Mouse (Mus musculus) brain, embryonic 14.5 days (tissue): ENCODE data around the gene Osbpl9. TPM values are rescaled to one million over a fixed set of nuclear protein-coding genes. Genes with fewer than 3 reads are reported as not detected.

ENCODE experiments used
- DNase-seq: peaks from one replicate; pipeline ENCODE4 v3.0.0-alpha.2; 2011; ENCODE audit warnings: low read depth
- CTCF ChIP-seq: fragments of 200-500 bp; IDR thresholded peaks from 2 replicates; pipeline ENCODE4 v1.5.1; 2012; ENCODE audit warnings: inconsistent platforms, mild to moderate bottlenecking, moderate library complexity, borderline replicate concordance; ENCODE audit not compliant: insufficient read depth, insufficient read length; ENCODE audit errors: extremely low read depth
- POLR2A ChIP-seq: fragments of 200-500 bp; IDR thresholded peaks from 2 replicates; pipeline ENCODE4 v1.6.1; 2012; ENCODE audit warnings: mild to moderate bottlenecking, inconsistent platforms, borderline replicate concordance; ENCODE audit not compliant: poor library complexity, insufficient read depth, insufficient read length, severe bottlenecking; ENCODE audit errors: extremely low read depth
- polyA plus RNA-seq: library from polyadenylated mRNA; depleted of rRNA; stranded (reverse); fragments of >200 nt; gene quantifications from 2 replicates; pipeline ENCODE4 v1.2.3, GENCODE M21; 2012; rRNA removed

Osbpl9 gene
- polyA plus RNA-seq, 1 experiment, result 85.6 TPM

DNA sequence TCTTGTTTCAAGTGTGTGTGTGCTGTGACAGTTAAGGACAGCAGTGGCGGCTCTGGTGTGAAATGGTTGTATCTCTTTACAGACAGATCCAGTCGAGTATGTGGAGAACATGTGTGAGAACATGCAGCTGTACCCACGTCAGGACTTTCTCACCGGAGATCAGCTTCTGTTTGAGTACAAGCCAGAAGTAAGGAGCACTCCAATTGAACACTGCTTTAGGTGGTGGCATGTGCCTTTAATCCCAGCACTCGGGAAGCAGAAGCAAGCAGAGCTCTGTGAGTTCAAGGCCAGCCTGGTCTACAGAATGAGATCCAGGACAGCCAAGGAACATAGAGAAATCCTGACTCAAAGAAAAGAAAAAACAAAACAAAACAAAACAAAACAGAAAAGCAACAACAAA lies 158.8 kb downstream of the Osbpl9 start:
- DNase-seq, result no peak
- no peak for TF ChIP-seq POLR2A
- no peak for TF ChIP-seq CTCF

DNA sequence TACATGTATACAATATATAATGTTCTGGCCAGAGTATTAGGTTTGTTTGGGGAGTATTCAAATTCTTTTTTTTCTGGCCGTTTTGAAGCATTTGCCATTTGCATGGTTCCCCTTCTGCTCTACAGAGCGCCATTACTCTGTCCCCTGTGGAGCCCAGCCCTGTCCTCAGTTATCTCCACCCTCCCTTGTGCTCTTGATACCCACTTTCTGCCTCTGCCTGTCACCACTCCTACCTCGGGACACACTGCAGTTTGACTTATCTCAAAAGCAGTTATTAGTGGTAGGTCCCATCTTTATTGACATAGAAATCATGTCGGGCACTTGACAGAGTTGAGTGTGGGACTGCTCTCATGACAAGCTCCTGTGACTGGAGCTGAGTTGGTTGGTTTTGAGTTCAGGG lies 159.3 kb downstream of the Osbpl9 start:
- DNase-seq, result no peak
- TF ChIP-seq CTCF (no peak), POLR2A (no peak)

DNA sequence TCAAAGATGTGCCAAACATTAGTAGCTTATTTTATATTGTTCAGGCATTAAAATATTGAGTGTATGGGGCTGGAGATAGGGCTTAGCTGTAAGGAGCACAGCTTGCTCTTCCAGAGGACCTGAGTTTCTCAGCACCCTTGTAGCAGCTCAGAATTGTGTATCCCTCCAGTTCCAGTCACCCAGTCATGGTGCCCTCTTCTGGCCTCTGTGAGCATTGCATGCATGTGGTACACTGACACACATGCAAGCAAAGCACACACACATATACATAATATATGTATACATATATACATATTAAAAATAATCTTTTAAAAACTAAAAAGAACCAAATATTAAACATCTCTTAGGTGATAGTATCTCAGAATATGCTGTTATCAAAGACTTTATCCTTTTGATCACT lies 165.7 kb downstream of the Osbpl9 start:
- TF ChIP-seq CTCF (peak; percentile 69; the same call in 1 of the 2 replicates), POLR2A (no peak)
- DNase-seq, result peak; percentile 67

DNA sequence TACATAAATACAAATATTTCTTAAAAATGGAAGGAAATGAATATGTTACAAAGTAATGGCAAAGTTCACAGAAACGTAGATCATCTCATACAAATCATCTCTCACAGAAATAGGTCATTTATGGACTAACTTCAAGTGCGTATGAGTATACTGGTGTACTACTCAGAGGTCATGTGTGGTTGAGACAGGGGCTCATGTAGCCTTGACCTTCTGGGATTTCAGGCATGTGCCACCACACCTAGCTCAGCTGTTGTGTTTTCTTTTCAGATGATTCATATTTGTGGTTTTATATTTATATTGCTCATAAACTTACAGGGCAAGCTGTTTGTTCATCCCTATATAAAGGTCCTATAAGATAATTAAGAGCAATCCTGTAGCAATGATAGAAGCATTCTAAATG lies 171.8 kb downstream of the Osbpl9 start:
- TF ChIP-seq POLR2A (no peak), CTCF (no peak)

DNA sequence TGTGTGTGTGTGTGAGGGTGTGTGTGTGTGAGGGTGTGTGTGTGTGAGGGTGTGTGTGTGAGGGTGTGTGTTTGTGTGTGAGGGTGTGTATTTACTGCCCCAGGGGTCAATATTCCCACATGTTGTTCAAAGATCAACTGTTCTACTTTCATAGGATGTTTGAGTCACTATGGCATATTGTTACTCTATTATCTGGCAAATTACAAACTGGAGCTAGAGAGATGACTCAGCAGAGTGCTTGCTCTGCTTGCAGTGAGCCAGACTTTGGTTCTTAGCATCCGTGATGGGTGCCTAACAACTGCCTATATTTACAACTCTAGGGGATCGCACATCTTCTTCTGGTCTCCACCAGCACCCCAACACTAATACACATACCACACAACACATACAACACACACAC lies 172.2 kb downstream of the Osbpl9 start:
- TF ChIP-seq POLR2A (no peak), CTCF (no peak)
- DNase-seq, result no peak

More for the DNA sequence above, 171.8 kb downstream of the Osbpl9 start:
- DNase-seq, result no peak

DNA sequence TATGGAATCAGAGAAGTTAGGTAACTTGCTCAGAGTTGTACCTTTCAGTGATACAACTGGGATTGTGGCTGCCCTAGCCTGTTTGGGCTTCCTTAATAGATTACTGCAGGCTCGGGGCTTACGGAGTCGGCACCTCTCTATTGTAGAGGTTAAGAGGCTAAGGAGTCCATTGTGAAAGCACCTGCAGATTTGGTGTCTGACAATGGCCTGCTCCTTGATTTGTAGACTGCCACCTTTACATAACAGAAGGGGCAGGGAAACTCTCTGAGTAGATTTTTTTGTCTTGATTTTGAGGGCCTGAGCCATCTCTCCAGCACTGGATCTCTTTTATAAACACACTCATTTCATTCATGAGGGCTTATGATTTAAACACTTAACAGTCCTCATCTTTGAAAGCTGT lies 175.5 kb downstream of the Osbpl9 start:
- TF ChIP-seq CTCF, result no peak
- no peak for TF ChIP-seq POLR2A
- DNase-seq, result no peak

DNA sequence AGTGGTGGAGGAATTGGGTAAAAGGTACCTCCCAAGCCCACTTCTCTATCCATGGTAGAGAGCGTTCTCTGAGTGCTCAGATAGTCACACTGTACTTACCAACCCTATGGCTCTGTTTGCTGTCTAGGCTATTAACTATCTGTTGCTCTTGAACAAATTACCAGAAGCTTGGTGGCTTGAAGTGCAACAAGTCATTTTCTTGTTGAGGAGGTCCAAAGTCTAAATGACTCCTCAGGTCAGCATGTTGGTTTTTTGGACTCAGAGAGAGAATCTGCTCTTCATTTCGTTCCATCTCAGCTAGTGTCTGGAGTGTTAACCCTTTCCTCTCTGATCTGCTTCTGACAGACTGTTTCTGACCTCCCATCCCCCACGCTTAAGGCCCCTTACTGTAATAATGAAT lies 177.0 kb downstream of the Osbpl9 start:
- TF ChIP-seq POLR2A (no peak), CTCF (no peak)
- no peak for DNase-seq

DNA sequence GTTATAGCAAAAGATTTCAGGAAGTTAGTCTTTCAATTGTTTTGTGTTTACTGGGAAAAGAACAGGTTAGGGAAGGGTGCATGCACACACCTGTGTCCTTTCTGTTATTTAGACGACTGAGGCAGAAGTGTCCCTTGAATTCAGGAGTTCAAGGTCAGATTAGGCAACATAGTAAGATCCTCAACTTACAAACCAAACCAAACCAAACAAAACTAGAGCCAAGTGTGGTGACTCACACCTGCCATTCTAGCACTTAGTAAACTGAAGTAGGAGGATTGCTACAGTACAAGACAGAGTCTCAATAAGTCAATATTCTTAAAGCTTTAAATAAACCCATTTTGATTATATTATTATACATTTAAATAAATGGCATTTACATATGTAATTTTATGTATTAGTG lies 180.1 kb downstream of the Osbpl9 start:
- TF ChIP-seq CTCF (no peak), POLR2A (no peak)
- DNase-seq, result no peak

DNA sequence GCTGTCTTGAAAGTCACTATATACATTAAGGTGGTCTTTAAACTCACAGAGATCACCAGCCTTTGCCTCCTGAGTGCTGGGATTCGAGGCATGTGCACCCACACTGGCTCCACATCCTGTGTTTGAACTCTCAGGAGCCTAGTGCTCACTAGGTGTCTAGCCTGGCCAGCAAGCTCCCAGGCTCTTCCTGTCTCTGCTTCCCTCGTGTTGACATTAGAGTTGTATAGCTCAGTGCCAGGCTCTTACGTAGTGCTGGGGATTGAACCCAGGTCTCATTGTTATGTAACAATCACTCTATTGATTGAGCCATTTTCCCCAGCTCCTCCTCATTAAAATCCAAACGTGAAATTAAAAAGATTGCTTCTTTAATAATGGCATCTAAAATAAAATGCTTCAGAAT lies 182.8 kb downstream of the Osbpl9 start:
- no peak for TF ChIP-seq CTCF
- TF ChIP-seq POLR2A, result no peak
- DNase-seq, result no peak

DNA sequence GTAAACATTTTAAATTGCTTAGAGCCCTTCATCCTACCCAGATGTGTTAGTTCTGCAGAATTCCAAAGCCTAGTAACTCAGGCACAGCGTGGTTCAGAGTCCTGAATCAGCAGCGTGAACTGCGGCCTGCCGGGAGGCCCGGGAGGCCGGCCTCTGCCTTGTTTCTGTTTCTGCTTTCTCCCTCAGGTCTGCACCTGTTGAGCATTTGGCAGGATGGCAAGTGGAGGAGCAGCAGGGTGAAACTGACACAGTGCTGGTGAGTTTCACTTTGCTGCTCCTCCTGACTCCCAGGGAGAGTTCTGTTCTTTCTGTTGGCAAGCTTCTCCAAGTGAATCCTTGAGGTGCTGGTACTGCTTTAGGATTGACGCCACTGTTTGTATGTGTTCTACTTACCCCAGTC lies 184.6 kb downstream of the Osbpl9 start:
- TF ChIP-seq CTCF (no peak), POLR2A (no peak)

DNA sequence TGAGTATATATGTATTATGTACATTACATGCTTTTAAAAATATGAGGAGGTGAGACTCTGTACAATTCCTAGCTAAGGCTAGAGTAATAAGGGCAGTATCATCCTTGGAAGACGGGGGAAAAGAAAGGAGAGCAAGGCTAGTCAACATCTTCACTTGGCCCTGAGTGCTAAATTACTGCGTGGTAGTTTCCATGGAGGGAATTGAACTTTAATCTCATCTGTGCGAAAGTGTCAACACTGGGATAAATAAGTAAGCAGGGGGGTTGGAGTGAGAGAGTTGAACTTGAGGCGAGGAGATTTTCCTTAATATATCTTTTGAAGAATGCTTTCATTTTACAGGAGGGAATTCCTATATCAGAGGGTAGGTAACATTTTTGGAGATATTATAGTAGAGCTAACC lies 188.0 kb downstream of the Osbpl9 start:
- no peak for DNase-seq
- TF ChIP-seq CTCF (no peak), POLR2A (no peak)

More for the DNA sequence above, 184.6 kb downstream of the Osbpl9 start:
- DNase-seq, result no peak

Other genes with a start within 250 kb of the Osbpl9 start
- gene Nrd1, start 201.6 kb downstream of the Osbpl9 start, polyA plus RNA-seq, result 102 and 130 TPM in 2 replicates
- gene Calr4, start 32.2 kb upstream of the Osbpl9 start, polyA plus RNA-seq, result 0.40 and 0.89 TPM in 2 replicates
- 42.1 and 70.3 TPM in 2 replicates for gene Eps15, start 78.0 kb upstream of the Osbpl9 start, polyA plus RNA-seq
- 1.2 and 1.4 TPM in 2 replicates for gene Ttc39a, start 204.4 kb upstream of the Osbpl9 start, polyA plus RNA-seq